Mouse (Mus musculus) forebrain, embryonic 16.5 days (tissue): ENCODE measurements around the gene Kars. TPM values are rescaled to one million over a fixed set of nuclear protein-coding genes. Genes with fewer than 3 reads are reported as not detected.

Experiments used
- ATAC-seq: fragments of 200-750 bp; cut with Nextera tagmentation; 2 replicates; pipeline ENCODE4 v1.8.0; 2017; ENCODE audit warnings: mild to moderate bottlenecking, moderate library complexity
- H3K27ac ChIP-seq: fragments of 300-500 bp; sonication (generic); 2 replicates; pipeline ENCODE4 v1.5.1; 2014; ENCODE audit warnings: low read length, control low read depth
- H3K27me3 ChIP-seq: fragments of 300-500 bp; sonication (generic); replicated peaks from 2 replicates; pipeline ENCODE4 v1.6.1; 2014; ENCODE audit warnings: low read length; ENCODE audit not compliant: control insufficient read depth, insufficient read depth
- H3K36me3 ChIP-seq: fragments of 300-500 bp; sonication (generic); 2 replicates; pipeline ENCODE4 v1.6.1; 2014; ENCODE audit not compliant: control insufficient read depth, insufficient read depth
- H3K4me1 ChIP-seq: fragments of 300-500 bp; sonication (generic); replicated peaks from 2 replicates; pipeline ENCODE4 v1.6.1; 2014; ENCODE audit warnings: low read length; ENCODE audit not compliant: control insufficient read depth, insufficient read depth
- H3K4me2 ChIP-seq: fragments of 300-500 bp; sonication (generic); 2 replicates; pipeline ENCODE4 v1.6.1; 2014; ENCODE audit warnings: mild to moderate bottlenecking, low read length, control low read depth
- H3K4me3 ChIP-seq: fragments of 300-500 bp; sonication (generic); replicated peaks from 2 replicates; pipeline ENCODE4 v1.5.1; 2014; ENCODE audit warnings: mild to moderate bottlenecking, low read length, control low read depth
- H3K9ac ChIP-seq: fragments of 300-500 bp; sonication (generic); replicated peaks from 2 replicates; pipeline ENCODE4 v1.6.1; 2014; ENCODE audit warnings: low read depth, low read length, control low read depth
- H3K9me3 ChIP-seq: fragments of 300-500 bp; sonication (generic); 2 replicates; pipeline ENCODE4 v1.6.1; 2016; ENCODE audit warnings: low read length; ENCODE audit not compliant: control insufficient read depth
- WGBS: fragments of 180-500 bp; shearing (Covaris S2); extraction: QIAGEN DNeasy Blood & Tissue Kit; methylation state at CpG from one replicate; pipeline ENCODE4 v1.1.7; 2014; 5-methylcytosine and 5-hydroxymethylcytosine counted together
- polyA plus RNA-seq: library from polyadenylated mRNA; unstranded; fragments of >200 nt; fragmentation: Nextera tagmentation; extraction: Ambion mirVana; gene quantifications from 2 replicates; pipeline ENCODE4 v1.2.1, GENCODE M21; 2015

The Kars gene
- polyA plus RNA-seq, 1 experiment from 2014 or later = 171 TPM

- Histone ChIP-seq H3K4me3 (no peak overlapping the region), H3K27ac (no peak overlapping the region), H3K9me3 (no peaks in the 10 kb centered on the region), H3K36me3 (no peaks in the 10 kb centered on the region), H3K4me2 (no peak overlapping the region), H3K27me3 (no peaks in the 10 kb centered on the region), H3K4me1 (no peaks in the 10 kb centered on the region), H3K9ac (no peak overlapping the region)
- ATAC-seq = no peak
- 52% methylated on average over 7 of the region's 7 CpGs for WGBS
Observed at GRCm38 (mm10) chr8:112033071-112033470, 21.9 kb upstream of the Kars start.

GRCm38 (mm10) chr8:112030663-112031062, 19.5 kb upstream of the Kars start:
- H3K27ac ChIP-seq = no peak overlapping the region
- WGBS = 58% methylated on average over 6 of the region's 6 CpGs
- no peak for ATAC-seq
- no peaks in the 10 kb centered on the region for H3K27me3 ChIP-seq
- no peaks in the 10 kb centered on the region for H3K9me3 ChIP-seq
- H3K4me2 ChIP-seq = no peak overlapping the region
- no peaks in the 10 kb centered on the region for H3K4me1 ChIP-seq
- no peak overlapping the region for H3K9ac ChIP-seq
- no peaks in the 10 kb centered on the region for H3K36me3 ChIP-seq
- no peak overlapping the region for H3K4me3 ChIP-seq

DNA sequence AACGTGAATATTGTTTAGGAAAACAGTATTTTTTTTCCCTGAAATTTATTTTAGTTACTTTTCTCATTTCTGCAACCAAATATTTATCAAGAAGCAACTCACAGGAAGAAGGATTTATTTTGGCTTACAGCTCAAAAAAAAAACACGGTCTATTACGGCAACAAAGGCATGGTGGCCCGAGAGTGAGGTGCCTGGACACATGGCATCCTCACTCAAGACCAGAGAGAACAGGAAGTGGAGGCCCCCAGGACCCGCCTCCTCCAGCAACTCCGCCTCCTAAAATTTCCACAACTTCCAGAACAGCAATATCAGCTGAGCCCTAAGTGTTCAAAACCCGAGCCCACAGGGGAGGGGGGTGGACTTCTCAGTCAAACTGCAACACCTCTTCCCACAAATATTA, 18.3 kb upstream of the Kars start:
- Histone ChIP-seq H3K36me3 (no peaks in the 10 kb centered on the region), H3K4me3 (no peak overlapping the region), H3K27ac (no peak overlapping the region), H3K27me3 (no peaks in the 10 kb centered on the region), H3K4me2 (no peak overlapping the region), H3K9me3 (no peaks in the 10 kb centered on the region), H3K4me1 (no peaks in the 10 kb centered on the region), H3K9ac (no peak overlapping the region)
- ATAC-seq = no peak
- 92% methylated on average over 7 of the region's 7 CpGs for WGBS

GRCm38 (mm10) chr8:112014936-112015335, 3.8 kb upstream of the Kars start, which contains the start of gene Gm6793:
Gene Gm6793, minus strand, starts transcription at chr8:112015036.
- peaks cover 16% of the 10 kb centered on the region for H3K36me3 ChIP-seq
- no peaks in the 10 kb centered on the region for H3K9me3 ChIP-seq
- H3K9ac ChIP-seq = no peak within 1 kb of the TSS
- ATAC-seq = no peak
- no peak within 1 kb of the TSS for H3K4me2 ChIP-seq
- H3K4me3 ChIP-seq = no peak within 1 kb of the TSS
- WGBS = 86% methylated on average over 11 of the region's 11 CpGs
- no peak within 1 kb of the TSS for H3K27ac ChIP-seq
- no peaks in the 10 kb centered on the region for H3K27me3 ChIP-seq
- peaks cover 18% of the 10 kb centered on the region for H3K4me1 ChIP-seq

DNA sequence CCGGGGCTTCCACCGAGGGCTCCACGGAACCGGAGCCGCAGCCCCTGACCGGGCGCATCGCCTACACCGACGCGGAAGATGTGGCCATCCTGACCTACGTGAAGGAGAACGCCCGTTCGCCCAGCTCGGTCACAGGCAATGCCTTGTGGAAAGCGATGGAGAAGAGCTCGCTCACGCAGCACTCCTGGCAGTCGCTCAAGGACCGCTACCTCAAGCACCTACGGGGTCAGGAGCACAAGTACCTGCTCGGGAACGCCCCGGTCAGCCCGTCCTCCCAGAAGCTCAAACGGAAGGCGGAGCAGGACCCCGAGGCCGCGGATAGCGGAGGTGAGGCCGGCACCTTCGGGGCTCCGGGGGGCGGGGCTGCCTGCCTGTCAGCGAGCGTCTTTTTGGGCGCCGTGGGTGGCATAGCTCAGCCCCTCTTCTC, 706 bp upstream of the Kars start:
- 0 out of 2 replicates have a peak, but pooled peaks have one; percentile 5 for ATAC-seq

GRCm38 (mm10) chr8:112009558-112009957, 1.6 kb downstream of the Kars start:
- Histone ChIP-seq H3K9me3 (no peaks in the 10 kb centered on the region), H3K4me2 (no peak overlapping the region), H3K4me1 (peaks cover 18% of the 10 kb centered on the region), H3K9ac (no peak overlapping the region), H3K4me3 (no peak overlapping the region), H3K36me3 (peaks cover 6% of the 10 kb centered on the region), H3K27ac (no peak overlapping the region), H3K27me3 (no peaks in the 10 kb centered on the region)
- 92% methylated on average over 7 of the region's 7 CpGs for WGBS
- ATAC-seq = no peak

More for the DNA sequence above, 706 bp upstream of the Kars start:
- H3K9ac ChIP-seq = peak overlapping the region; percentile 74
- peaks cover 18% of the 10 kb centered on the region for H3K4me1 ChIP-seq
- H3K27me3 ChIP-seq = no peaks in the 10 kb centered on the region
- H3K36me3 ChIP-seq = no peaks in the 10 kb centered on the region
- no peaks in the 10 kb centered on the region for H3K9me3 ChIP-seq
- H3K27ac ChIP-seq = peak overlapping the region; percentile 83
- H3K4me3 ChIP-seq = peak overlapping the region; percentile 75
- H3K4me2 ChIP-seq = peak overlapping the region; percentile 81
- WGBS = under 1% methylated on average over 40 of the region's 40 CpGs

DNA sequence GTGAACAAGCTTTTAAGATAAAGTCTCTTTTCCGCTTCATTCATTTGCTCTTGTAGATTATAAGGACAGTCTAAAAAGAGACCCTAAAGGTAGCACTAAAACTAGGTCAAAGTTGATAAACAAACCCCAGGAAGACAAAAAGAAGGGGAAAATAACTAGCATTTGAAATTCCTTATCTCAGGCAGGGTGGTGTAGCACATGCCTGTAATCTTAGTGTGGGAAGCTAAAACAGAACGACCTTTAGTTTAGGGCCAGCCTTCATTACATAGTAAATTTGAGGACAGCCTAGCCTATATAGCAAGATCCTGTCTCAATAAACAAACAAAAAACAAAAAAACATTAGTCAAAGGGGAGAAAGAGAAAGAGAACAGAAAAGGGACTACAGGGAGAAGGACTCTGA, 3.5 kb downstream of the Kars start:
- peaks cover 11% of the 10 kb centered on the region for H3K4me1 ChIP-seq
- H3K36me3 ChIP-seq = peaks cover 19% of the 10 kb centered on the region
- no peak for ATAC-seq
- H3K9me3 ChIP-seq = no peaks in the 10 kb centered on the region
- H3K4me2 ChIP-seq = no peak overlapping the region
- no peak overlapping the region for H3K4me3 ChIP-seq
- WGBS = 94% methylated on average over 2 of the region's 2 CpGs
- no peak overlapping the region for H3K9ac ChIP-seq
- no peak overlapping the region for H3K27ac ChIP-seq
- no peaks in the 10 kb centered on the region for H3K27me3 ChIP-seq

GRCm38 (mm10) chr8:112005601-112006000, 5.5 kb downstream of the Kars start:
- H3K27me3 ChIP-seq = no peaks in the 10 kb centered on the region
- peaks cover 40% of the 10 kb centered on the region for H3K36me3 ChIP-seq
- H3K9ac ChIP-seq = no peak overlapping the region
- H3K4me1 ChIP-seq = peaks cover 6% of the 10 kb centered on the region
- no peak for ATAC-seq
- no peak overlapping the region for H3K4me2 ChIP-seq
- no peaks in the 10 kb centered on the region for H3K9me3 ChIP-seq
- H3K27ac ChIP-seq = no peak overlapping the region
- WGBS = 89% methylated on average over 6 of the region's 6 CpGs
- H3K4me3 ChIP-seq = no peak overlapping the region

GRCm38 (mm10) chr8:112004754-112005153, 6.4 kb downstream of the Kars start:
- no peak for ATAC-seq

DNA sequence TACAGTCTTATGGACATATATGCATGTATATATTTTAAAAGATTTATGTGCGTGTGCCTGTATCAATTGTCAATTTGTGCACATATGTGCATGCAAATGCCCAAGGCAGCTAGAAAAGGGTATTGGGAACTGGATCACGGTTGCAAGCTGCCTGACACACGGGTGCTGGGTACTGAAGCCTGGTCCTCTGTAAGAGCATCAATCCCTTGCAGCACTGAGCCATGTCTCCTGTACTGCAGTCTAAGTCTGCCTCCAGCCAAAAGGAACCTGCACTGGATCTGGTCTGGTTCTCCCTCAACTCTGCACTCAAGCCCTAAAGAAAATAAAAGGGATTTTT, 18.5 kb downstream of the Kars start:
- Histone ChIP-seq H3K27me3 (no peaks in the 10 kb centered on the region), H3K9me3 (no peaks in the 10 kb centered on the region), H3K36me3 (peaks cover 23% of the 10 kb centered on the region), H3K27ac (no peak overlapping the region), H3K4me2 (peak overlapping the region; percentile 69), H3K9ac (no peak overlapping the region), H3K4me1 (peaks cover 7% of the 10 kb centered on the region), H3K4me3 (no peak overlapping the region)
- WGBS = 75% methylated on average over 3 of the region's 3 CpGs
- no peak; the same call in 1 of the 2 replicates for ATAC-seq

More at GRCm38 (mm10) chr8:112004754-112005153, 6.4 kb downstream of the Kars start:
- no peak overlapping the region for H3K27ac ChIP-seq
- H3K4me3 ChIP-seq = no peak overlapping the region
- H3K4me1 ChIP-seq = no peaks in the 10 kb centered on the region; the same call in 1 of the 2 replicates
- H3K27me3 ChIP-seq = no peaks in the 10 kb centered on the region
- no peaks in the 10 kb centered on the region for H3K9me3 ChIP-seq
- H3K36me3 ChIP-seq = peaks cover 49% of the 10 kb centered on the region
- no peak overlapping the region for H3K9ac ChIP-seq
- no peak overlapping the region for H3K4me2 ChIP-seq
